Mouse (Mus musculus): ENCODE results near the gene Tlk2. TPM values are rescaled to one million over a fixed set of nuclear protein-coding genes. Genes with fewer than 3 reads are reported as not detected.

Tlk2 gene
- polyA plus RNA-seq, 1 experiment from 2014 or later = 7.4 TPM

GRCm38 (mm10) chr11:105144084-105144483 is 34.5 kb upstream of the Tlk2 start:
- H3K9ac ChIP-seq (ENCODE audit: low read length) = no peak overlapping the region
- no peak for TF ChIP-seq EP300 (optimal IDR thresholded peaks at IDR 0.05)
- no peak for TF ChIP-seq CTCF (IDR thresholded peaks at IDR 0.05; ENCODE audit: low read depth)
- DNase-seq (ENCODE audit: low spot score) = no peak
- 72% methylated on average over 3 of the region's 3 CpGs for WGBS
- no peaks in the 10 kb centered on the region for H3K27me3 ChIP-seq (ENCODE audit: control insufficient read depth, insufficient read depth, low read length)
- H3K9me3 ChIP-seq (ENCODE audit: control insufficient read depth, low read length) = no peaks in the 10 kb centered on the region
- no peak overlapping the region for H3K4me3 ChIP-seq (ENCODE audit: low read depth, low read length)
- no peak overlapping the region for H3K27ac ChIP-seq (replicated peaks)
- no peak overlapping the region for H3K4me2 ChIP-seq (replicated peaks; ENCODE audit: low read depth)
- no peak for ATAC-seq (ENCODE audit: low FRiP score, low TSS enrichment)
- H3K36me3 ChIP-seq (ENCODE audit: control insufficient read depth, insufficient read depth, low read length) = peaks cover 8% of the 10 kb centered on the region
- no peaks in the 10 kb centered on the region for H3K4me1 ChIP-seq (replicated peaks; ENCODE audit: control insufficient read depth, insufficient read depth)

GRCm38 (mm10) chr11:105144508-105145210 is 33.9 kb upstream of the Tlk2 start:
- H3K4me3 ChIP-seq (ENCODE audit: low read depth, low read length) = no peak overlapping the region

GRCm38 (mm10) chr11:105145211-105145610 is 33.4 kb upstream of the Tlk2 start:
- Histone ChIP-seq H3K4me1 (replicated peaks; ENCODE audit: control insufficient read depth, insufficient read depth) (no peaks in the 10 kb centered on the region), H3K4me2 (replicated peaks; ENCODE audit: low read depth) (no peak overlapping the region), H3K9me3 (ENCODE audit: control insufficient read depth, low read length) (no peaks in the 10 kb centered on the region), H3K36me3 (ENCODE audit: control insufficient read depth, insufficient read depth, low read length) (peaks cover 3% of the 10 kb centered on the region), H3K27me3 (ENCODE audit: control insufficient read depth, insufficient read depth, low read length) (no peaks in the 10 kb centered on the region), H3K27ac (replicated peaks) (no peak overlapping the region), H3K4me3 (ENCODE audit: low read depth, low read length) (no peak overlapping the region), H3K9ac (ENCODE audit: low read length) (no peak overlapping the region)
- ATAC-seq (ENCODE audit: low FRiP score, low TSS enrichment) (no peak), DNase-seq (ENCODE audit: low spot score) (no peak)
- 73% methylated on average over 10 of the region's 10 CpGs for WGBS
- no peak for TF ChIP-seq CTCF (IDR thresholded peaks at IDR 0.05; ENCODE audit: low read depth)
- TF ChIP-seq EP300 (optimal IDR thresholded peaks at IDR 0.05) = no peak

More at GRCm38 (mm10) chr11:105144508-105145210, 33.9 kb upstream of the Tlk2 start:
- Histone ChIP-seq H3K27me3 (ENCODE audit: control insufficient read depth, insufficient read depth, low read length) (no peaks in the 10 kb centered on the region), H3K27ac (replicated peaks) (no peak overlapping the region), H3K4me1 (replicated peaks; ENCODE audit: control insufficient read depth, insufficient read depth) (no peaks in the 10 kb centered on the region), H3K9ac (ENCODE audit: low read length) (no peak overlapping the region), H3K9me3 (ENCODE audit: control insufficient read depth, low read length) (no peaks in the 10 kb centered on the region), H3K36me3 (ENCODE audit: control insufficient read depth, insufficient read depth, low read length) (peaks cover 8% of the 10 kb centered on the region), H3K4me2 (replicated peaks; ENCODE audit: low read depth) (no peak overlapping the region)
- WGBS = 66% methylated on average over 11 of the region's 11 CpGs
- DNase-seq (ENCODE audit: low spot score) (no peak), ATAC-seq (ENCODE audit: low FRiP score, low TSS enrichment) (no peak)
- TF ChIP-seq EP300 (optimal IDR thresholded peaks at IDR 0.05) = no peak
- peak; percentile 20; the same call in 1 of the 2 replicates for TF ChIP-seq CTCF (IDR thresholded peaks at IDR 0.05; ENCODE audit: low read depth)

- no peak for ATAC-seq (ENCODE audit: low FRiP score, low TSS enrichment)
- 75% methylated on average over 3 of the region's 3 CpGs for WGBS
- H3K9me3 ChIP-seq (ENCODE audit: control insufficient read depth, low read length) = no peaks in the 10 kb centered on the region
Observed at GRCm38 (mm10) chr11:105146593-105146992, 32.0 kb upstream of the Tlk2 start, which contains the start of gene Gm10842. Gm10842 (plus strand) TSS chr11:105146893.

GRCm38 (mm10) chr11:105149353-105149752 is 29.3 kb upstream of the Tlk2 start:
- H3K4me2 ChIP-seq (replicated peaks; ENCODE audit: low read depth) = no peak overlapping the region
- H3K27me3 ChIP-seq (ENCODE audit: control insufficient read depth, insufficient read depth, low read length) = no peaks in the 10 kb centered on the region
- no peak overlapping the region for H3K9ac ChIP-seq (ENCODE audit: low read length)
- H3K4me3 ChIP-seq (ENCODE audit: low read depth, low read length) = no peak overlapping the region
- H3K36me3 ChIP-seq (ENCODE audit: control insufficient read depth, insufficient read depth, low read length) = no peaks in the 10 kb centered on the region
- ATAC-seq (ENCODE audit: low FRiP score, low TSS enrichment) (no peak), DNase-seq (ENCODE audit: low spot score) (no peak)
- WGBS = 39% methylated on average over 3 of the region's 3 CpGs
- no peak overlapping the region for H3K27ac ChIP-seq (replicated peaks)
- H3K9me3 ChIP-seq (ENCODE audit: control insufficient read depth, low read length) = no peaks in the 10 kb centered on the region
- no peaks in the 10 kb centered on the region for H3K4me1 ChIP-seq (replicated peaks; ENCODE audit: control insufficient read depth, insufficient read depth)
- TF ChIP-seq EP300 (optimal IDR thresholded peaks at IDR 0.05) (no peak), CTCF (IDR thresholded peaks at IDR 0.05; ENCODE audit: low read depth) (no peak)

More at GRCm38 (mm10) chr11:105146593-105146992, 32.0 kb upstream of the Tlk2 start, which contains the start of gene Gm10842:
- H3K9ac ChIP-seq (ENCODE audit: low read length) = no peak within 1 kb of the TSS
- no peaks in the 10 kb centered on the region for H3K36me3 ChIP-seq (ENCODE audit: control insufficient read depth, insufficient read depth, low read length)
- H3K4me1 ChIP-seq (replicated peaks; ENCODE audit: control insufficient read depth, insufficient read depth) = no peaks in the 10 kb centered on the region
- H3K4me2 ChIP-seq (replicated peaks; ENCODE audit: low read depth) = no peak within 1 kb of the TSS
- TF ChIP-seq EP300 (optimal IDR thresholded peaks at IDR 0.05) = no peak
- no peak for TF ChIP-seq CTCF (IDR thresholded peaks at IDR 0.05; ENCODE audit: low read depth)
- H3K4me3 ChIP-seq (ENCODE audit: low read depth, low read length) = no peak within 1 kb of the TSS
- no peak within 1 kb of the TSS for H3K27ac ChIP-seq (replicated peaks)
- DNase-seq (ENCODE audit: low spot score) = no peak
- H3K27me3 ChIP-seq (ENCODE audit: control insufficient read depth, insufficient read depth, low read length) = no peaks in the 10 kb centered on the region

- no peak overlapping the region for H3K4me2 ChIP-seq (replicated peaks; ENCODE audit: low read depth)
- no peak overlapping the region for H3K27ac ChIP-seq (replicated peaks)
- no peak overlapping the region for H3K9ac ChIP-seq (ENCODE audit: low read length)
- no peak for TF ChIP-seq CTCF (IDR thresholded peaks at IDR 0.05; ENCODE audit: low read depth)
- no peak for TF ChIP-seq EP300 (optimal IDR thresholded peaks at IDR 0.05)
- no peak overlapping the region for H3K4me3 ChIP-seq (ENCODE audit: low read depth, low read length)
- no peaks in the 10 kb centered on the region for H3K27me3 ChIP-seq (ENCODE audit: control insufficient read depth, insufficient read depth, low read length)
- no peaks in the 10 kb centered on the region for H3K4me1 ChIP-seq (replicated peaks; ENCODE audit: control insufficient read depth, insufficient read depth)
- H3K36me3 ChIP-seq (ENCODE audit: control insufficient read depth, insufficient read depth, low read length) = no peaks in the 10 kb centered on the region
- H3K9me3 ChIP-seq (ENCODE audit: control insufficient read depth, low read length) = no peaks in the 10 kb centered on the region
- no peak for DNase-seq (ENCODE audit: low spot score)
- WGBS = 93% methylated on average over 1 of the region's 1 CpGs
- no peak for ATAC-seq (ENCODE audit: low FRiP score, low TSS enrichment)
Observed at GRCm38 (mm10) chr11:105149766-105150165, 28.8 kb upstream of the Tlk2 start.
